Mouse (Mus musculus) embryonic facial prominence, embryonic 15.5 days (tissue): ENCODE data around the gene Bglap2. TPM values are rescaled to one million over a fixed set of nuclear protein-coding genes. Genes with fewer than 3 reads are reported as not detected.

Experiments
- ATAC-seq: fragments of 200-750 bp; cut with Nextera tagmentation; 2 replicates; pipeline ENCODE4 v1.8.0; 2017; ENCODE audit warnings: low read depth, moderate TSS enrichment; ENCODE audit not compliant: insufficient number of reproducible peaks, low FRiP score, low TSS enrichment
- H3K27ac ChIP-seq: fragments of 300-500 bp; sonication (generic); replicated peaks from 2 replicates; pipeline ENCODE4 v1.5.1; 2015; ENCODE audit warnings: mild to moderate bottlenecking, inconsistent platforms
- H3K27me3 ChIP-seq: fragments of 300-500 bp; sonication (generic); 2 replicates; pipeline ENCODE4 v1.6.1; 2015; ENCODE audit warnings: inconsistent platforms
- H3K36me3 ChIP-seq: fragments of 300-500 bp; sonication (generic); 2 replicates; pipeline ENCODE4 v1.6.1; 2015; ENCODE audit warnings: mild to moderate bottlenecking, inconsistent platforms
- H3K4me1 ChIP-seq: fragments of 300-500 bp; sonication (generic); 2 replicates; pipeline ENCODE4 v1.6.1; 2015; ENCODE audit warnings: inconsistent platforms
- H3K4me2 ChIP-seq: fragments of 300-500 bp; sonication (generic); replicated peaks from 2 replicates; pipeline ENCODE4 v1.6.1; 2015; ENCODE audit warnings: mild to moderate bottlenecking, inconsistent platforms
- H3K4me3 ChIP-seq: fragments of 300-500 bp; sonication (generic); replicated peaks from 2 replicates; pipeline ENCODE4 v1.5.1; 2015; ENCODE audit warnings: mild to moderate bottlenecking, inconsistent platforms
- H3K9ac ChIP-seq: fragments of 300-500 bp; sonication (generic); 2 replicates; pipeline ENCODE4 v1.6.1; 2015; ENCODE audit warnings: inconsistent platforms
- H3K9me3 ChIP-seq: fragments of 300-500 bp; sonication (generic); replicated peaks from 2 replicates; pipeline ENCODE4 v1.6.1; 2016; ENCODE audit warnings: inconsistent platforms
- WGBS: fragments of 180-500 bp; shearing (Covaris S2); methylation state at CpG from one replicate; pipeline ENCODE4 v1.1.7; 2015; 5-methylcytosine and 5-hydroxymethylcytosine counted together
- polyA plus RNA-seq: library from polyadenylated mRNA; unstranded; fragments of >200 nt; fragmentation: Nextera tagmentation; extraction: Ambion mirVana; gene quantifications from 2 replicates; pipeline ENCODE4 v1.2.1, GENCODE M21; 2015

The Bglap2 gene
- polyA plus RNA-seq, 1 experiment from 2014 or later: 13.8 TPM

GRCm38 (mm10) chr3:88337367-88338020 is 41.0 kb downstream of the Bglap2 start:
- Histone ChIP-seq H3K27ac (peak overlapping the region; percentile 63; the same call in 1 of the 2 replicates), H3K4me3 (peak overlapping the region; percentile 91), H3K4me2 (peak overlapping the region; percentile 72; the same call in 1 of the 2 replicates), H3K36me3 (peaks cover 13% of the 10 kb centered on the region), H3K27me3 (no peaks in the 10 kb centered on the region), H3K9me3 (no peaks in the 10 kb centered on the region), H3K9ac (no peak overlapping the region), H3K4me1 (peaks cover 26% of the 10 kb centered on the region)
- no peak for ATAC-seq
- WGBS: 77% methylated on average over 11 of the region's 11 CpGs

GRCm38 (mm10) chr3:88336058-88337013 is 42.2 kb downstream of the Bglap2 start, which contains the start of the genes Tmem79 and Smg5:
TSS of gene Tmem79 (minus strand) at chr3:88336148.
TSS of gene Smg5 (plus strand) at chr3:88336260.
- Histone ChIP-seq H3K4me3 (peak within 1 kb of the TSS; percentile 91), H3K9ac (peak within 1 kb of the TSS; percentile 85), H3K27me3 (no peaks in the 10 kb centered on the region), H3K9me3 (no peaks in the 10 kb centered on the region), H3K36me3 (peaks cover 1% of the 10 kb centered on the region; the same call in 1 of the 2 replicates), H3K27ac (peak within 1 kb of the TSS; percentile 97), H3K4me1 (peaks cover 26% of the 10 kb centered on the region), H3K4me2 (peak within 1 kb of the TSS; percentile 72)
- 1% methylated on average over 64 of the region's 66 CpGs for WGBS
- peak; percentile 91 for ATAC-seq

- Histone ChIP-seq H3K9me3 (no peaks in the 10 kb centered on the region), H3K9ac (peak overlapping the region; percentile 73), H3K27ac (peak overlapping the region; percentile 97), H3K36me3 (no peaks in the 10 kb centered on the region), H3K4me2 (peak overlapping the region; percentile 72), H3K4me3 (peak overlapping the region; percentile 91), H3K27me3 (no peaks in the 10 kb centered on the region), H3K4me1 (peaks cover 26% of the 10 kb centered on the region)
- under 1% methylated on average over 27 of the region's 27 CpGs for WGBS
- ATAC-seq: peak; percentile 37
Observed at GRCm38 (mm10) chr3:88335436-88336053, 43.0 kb downstream of the Bglap2 start.

GRCm38 (mm10) chr3:88334902-88335435 is 43.5 kb downstream of the Bglap2 start:
- WGBS: 26% methylated on average over 3 of the region's 3 CpGs
- Histone ChIP-seq H3K4me2 (peak overlapping the region; percentile 72), H3K27me3 (no peaks in the 10 kb centered on the region)

GRCm38 (mm10) chr3:88334029-88334658 is 44.4 kb downstream of the Bglap2 start:
- H3K9me3 ChIP-seq: no peaks in the 10 kb centered on the region
- ATAC-seq: no peak
- WGBS: 40% methylated on average over 12 of the region's 12 CpGs
- peak overlapping the region; percentile 32 for H3K4me3 ChIP-seq
- H3K27ac ChIP-seq: peak overlapping the region; percentile 97
- no peaks in the 10 kb centered on the region for H3K27me3 ChIP-seq
- H3K4me1 ChIP-seq: peaks cover 26% of the 10 kb centered on the region
- 0 out of 2 replicates have a peak overlapping the region, but pooled peaks have one; percentile 1 for H3K9ac ChIP-seq
- H3K36me3 ChIP-seq: 0 out of 2 replicates have a peak, but pooled peaks cover 4% of the 10 kb centered on the region
- H3K4me2 ChIP-seq: peak overlapping the region; percentile 72

More at GRCm38 (mm10) chr3:88334902-88335435, 43.5 kb downstream of the Bglap2 start:
- peak overlapping the region; percentile 73 for H3K9ac ChIP-seq
- ATAC-seq: no peak
- H3K4me1 ChIP-seq: peaks cover 26% of the 10 kb centered on the region
- no peaks in the 10 kb centered on the region for H3K9me3 ChIP-seq
- H3K4me3 ChIP-seq: peak overlapping the region; percentile 91
- peak overlapping the region; percentile 97 for H3K27ac ChIP-seq
- no peaks in the 10 kb centered on the region for H3K36me3 ChIP-seq

- Histone ChIP-seq H3K4me2 (no peak overlapping the region), H3K4me3 (no peak overlapping the region), H3K9ac (no peak overlapping the region), H3K9me3 (no peaks in the 10 kb centered on the region), H3K27me3 (no peaks in the 10 kb centered on the region), H3K4me1 (peaks cover 15% of the 10 kb centered on the region), H3K27ac (no peak overlapping the region), H3K36me3 (peaks cover 22% of the 10 kb centered on the region)
- 33% methylated on average over 2 of the region's 2 CpGs for WGBS
- ATAC-seq: no peak
Observed at GRCm38 (mm10) chr3:88331282-88331681, 47.2 kb downstream of the Bglap2 start.

- no peaks in the 10 kb centered on the region for H3K27me3 ChIP-seq
- H3K36me3 ChIP-seq: peaks cover 22% of the 10 kb centered on the region
- no peak for ATAC-seq
- H3K4me1 ChIP-seq: peaks cover 13% of the 10 kb centered on the region
- H3K4me2 ChIP-seq: no peak overlapping the region
- 80% methylated on average over 5 of the region's 5 CpGs for WGBS
- no peak overlapping the region for H3K9ac ChIP-seq
- H3K4me3 ChIP-seq: no peak overlapping the region
- H3K9me3 ChIP-seq: no peaks in the 10 kb centered on the region
- H3K27ac ChIP-seq: no peak overlapping the region
Observed at GRCm38 (mm10) chr3:88328956-88329355, 49.5 kb downstream of the Bglap2 start.

Other genes with a start within 250 kb of the Bglap2 start
- gene Mef2d, start 236.3 kb downstream of the Bglap2 start, polyA plus RNA-seq: 31.0 and 31.1 TPM in 2 replicates
- 15.8 and 20.1 TPM in 2 replicates for gene Rhbg, start 124.0 kb downstream of the Bglap2 start, polyA plus RNA-seq
- gene Gm38392, start 91.5 kb downstream of the Bglap2 start, polyA plus RNA-seq: 0.60 and 2.2 TPM in 2 replicates
- 14.3 and 16.3 TPM in 2 replicates for gene Tsacc, start 81.7 kb downstream of the Bglap2 start, polyA plus RNA-seq
- 443 TPM in 2 replicates for gene Cct3, start 81.6 kb downstream of the Bglap2 start, polyA plus RNA-seq
- 212 and 214 TPM in 2 replicates for gene Glmp, start 53.7 kb downstream of the Bglap2 start, polyA plus RNA-seq
- gene Tmem79, start 42.6 kb downstream of the Bglap2 start, polyA plus RNA-seq: 26.0 and 27.1 TPM in 2 replicates
- gene Smg5, start 42.4 kb downstream of the Bglap2 start, polyA plus RNA-seq: 41.8 and 48.6 TPM in 2 replicates
- 8.3 and 10.1 TPM in 2 replicates for gene Paqr6, start 14.1 kb downstream of the Bglap2 start, polyA plus RNA-seq
- 19.8 and 20.4 TPM in 2 replicates for gene Bglap3, start 6.0 kb downstream of the Bglap2 start, polyA plus RNA-seq
- gene Bglap, start 5.8 kb upstream of the Bglap2 start, polyA plus RNA-seq: 18.4 and 35.5 TPM in 2 replicates
- gene Pmf1, start 31.6 kb upstream of the Bglap2 start, polyA plus RNA-seq: 96.0 and 108 TPM in 2 replicates
- gene Slc25a44, start 46.4 kb upstream of the Bglap2 start, polyA plus RNA-seq: 16.3 and 17.9 TPM in 2 replicates
- 18.5 and 21.9 TPM in 2 replicates for gene Sema4a, start 82.5 kb upstream of the Bglap2 start, polyA plus RNA-seq
- gene Lmna, start 131.3 kb upstream of the Bglap2 start, polyA plus RNA-seq: 625 and 678 TPM in 2 replicates
- 22.5 and 22.8 TPM in 2 replicates for gene Mex3a, start 153.7 kb upstream of the Bglap2 start, polyA plus RNA-seq
- gene Rab25, start 169.6 kb upstream of the Bglap2 start, polyA plus RNA-seq: 96.3 and 107 TPM in 2 replicates
- 183 and 199 TPM in 2 replicates for gene Lamtor2, start 174.4 kb upstream of the Bglap2 start, polyA plus RNA-seq
- 44.4 and 47.6 TPM in 2 replicates for gene Ubqln4, start 175.1 kb upstream of the Bglap2 start, polyA plus RNA-seq
- gene Ssr2, start 197.2 kb upstream of the Bglap2 start, polyA plus RNA-seq: 339 and 341 TPM in 2 replicates
- gene Arhgef2, start 227.3 kb upstream of the Bglap2 start, polyA plus RNA-seq: 96.6 and 97.9 TPM in 2 replicates